Mouse (Mus musculus) intestine, postnatal 0 days (tissue): Measurements from ENCODE around the gene Lgr6. TPM values are rescaled to one million over a fixed set of nuclear protein-coding genes. Genes with fewer than 3 reads are reported as not detected.

Experiments
- ATAC-seq: fragments of 200-750 bp; cut with Nextera tagmentation; 2 replicates; pipeline ENCODE4 v1.8.0; 2017; ENCODE audit warnings: mild to moderate bottlenecking, moderate TSS enrichment, moderate library complexity
- H3K27ac ChIP-seq: fragments of 300-500 bp; sonication (generic); 2 replicates; pipeline ENCODE4 v1.5.1; 2014; ENCODE audit warnings: mild to moderate bottlenecking, low read depth, low read length, moderate library complexity
- H3K27me3 ChIP-seq: fragments of 300-500 bp; sonication (generic); replicated peaks from 2 replicates; pipeline ENCODE4 v1.6.1; 2014; ENCODE audit warnings: low read length, mixed read lengths; ENCODE audit not compliant: control insufficient read depth, insufficient read depth
- H3K36me3 ChIP-seq: fragments of 300-500 bp; sonication (generic); 2 replicates; pipeline ENCODE4 v1.6.1; 2014; ENCODE audit warnings: mild to moderate bottlenecking, moderate library complexity; ENCODE audit not compliant: control insufficient read depth, insufficient read depth
- H3K4me1 ChIP-seq: fragments of 300-500 bp; sonication (generic); replicated peaks from 2 replicates; pipeline ENCODE4 v1.6.1; 2014; ENCODE audit warnings: antibody characterized with exemption, low read length, mixed read lengths; ENCODE audit not compliant: control insufficient read depth, insufficient read depth
- H3K4me2 ChIP-seq: fragments of 300-500 bp; sonication (generic); replicated peaks from 2 replicates; pipeline ENCODE4 v1.6.1; 2014; ENCODE audit warnings: low read depth, mild to moderate bottlenecking, moderate library complexity
- H3K4me3 ChIP-seq: fragments of 300-500 bp; sonication (generic); 2 replicates; pipeline ENCODE4 v1.5.1; 2014; ENCODE audit warnings: low read depth, low read length
- H3K9ac ChIP-seq: fragments of 300-500 bp; sonication (generic); 2 replicates; pipeline ENCODE4 v1.6.1; 2014; ENCODE audit warnings: mild to moderate bottlenecking, low read depth, low read length
- H3K9me3 ChIP-seq: fragments of 300-500 bp; sonication (generic); 2 replicates; pipeline ENCODE4 v1.6.1; 2016; ENCODE audit warnings: mixed run types; ENCODE audit not compliant: control insufficient read depth
- CTCF ChIP-seq: sonication (generic); IDR thresholded peaks from 2 replicates; pipeline ENCODE4 v1.5.1; 2016; ENCODE audit warnings: low read depth, mild to moderate bottlenecking, control low read depth, antibody characterized with exemption, moderate library complexity
- WGBS: fragments of 180-500 bp; shearing (Covaris S2); extraction: QIAGEN DNeasy Blood & Tissue Kit; methylation state at CpG from one replicate; pipeline ENCODE4 v1.1.7; 2014; 5-methylcytosine and 5-hydroxymethylcytosine counted together
- polyA plus RNA-seq: library from polyadenylated mRNA; unstranded; fragments of >200 nt; fragmentation: Nextera tagmentation; extraction: Ambion mirVana; gene quantifications from 2 replicates; pipeline ENCODE4 v1.2.1, GENCODE M21; 2015

Gene Lgr6
- polyA plus RNA-seq, 1 experiment from 2014 or later, result 0.44 TPM

DNA sequence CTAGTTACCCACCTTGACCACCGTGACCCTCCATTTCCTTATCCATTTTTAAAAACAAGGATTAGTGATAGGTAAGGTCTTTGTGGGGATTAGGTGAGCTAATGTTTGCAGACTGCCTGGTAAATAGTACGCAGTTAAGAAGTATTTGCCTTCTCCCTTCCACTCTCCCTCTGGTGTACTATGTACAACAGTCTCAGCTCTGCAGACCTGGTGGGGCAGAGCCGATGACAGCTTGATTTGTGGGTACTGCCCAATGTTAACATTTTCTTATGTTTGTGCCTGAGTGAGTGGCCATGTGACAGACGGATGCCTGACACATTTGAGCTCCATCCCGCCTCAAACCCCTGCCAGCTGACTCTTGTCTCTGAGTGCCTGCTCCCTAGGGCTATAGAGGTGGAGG lies 28.6 kb downstream of the Lgr6 start:
- H3K4me1 ChIP-seq, result no peaks in the 10 kb centered on the region
- no peak overlapping the region for H3K27ac ChIP-seq
- H3K4me2 ChIP-seq, result no peak overlapping the region
- H3K27me3 ChIP-seq, result no peaks in the 10 kb centered on the region
- H3K4me3 ChIP-seq, result no peak overlapping the region
- no peak for TF ChIP-seq CTCF
- H3K36me3 ChIP-seq, result no peaks in the 10 kb centered on the region
- ATAC-seq, result no peak
- no peak overlapping the region for H3K9ac ChIP-seq
- H3K9me3 ChIP-seq, result no peaks in the 10 kb centered on the region
- WGBS, result 22% methylated on average over 5 of the region's 5 CpGs

- 0 out of 2 replicates have a peak, but pooled peaks cover 3% of the 10 kb centered on the region for H3K27me3 ChIP-seq
- 94% methylated on average over 1 of the region's 1 CpGs for WGBS
- no peak overlapping the region for H3K27ac ChIP-seq
- no peaks in the 10 kb centered on the region for H3K4me1 ChIP-seq
- no peak overlapping the region for H3K4me3 ChIP-seq
- TF ChIP-seq CTCF, result no peak
- H3K4me2 ChIP-seq, result no peak overlapping the region
- ATAC-seq, result no peak
- no peaks in the 10 kb centered on the region for H3K36me3 ChIP-seq
- no peak overlapping the region for H3K9ac ChIP-seq
- H3K9me3 ChIP-seq, result no peaks in the 10 kb centered on the region
Measured at GRCm38 (mm10) chr1:135075270-135075669, 29.8 kb downstream of the Lgr6 start.

- Histone ChIP-seq H3K9me3 (no peaks in the 10 kb centered on the region), H3K4me3 (no peak overlapping the region), H3K36me3 (no peaks in the 10 kb centered on the region), H3K27ac (no peak overlapping the region), H3K27me3 (0 out of 2 replicates have a peak, but pooled peaks cover 3% of the 10 kb centered on the region), H3K9ac (no peak overlapping the region), H3K4me1 (no peaks in the 10 kb centered on the region), H3K4me2 (no peak overlapping the region)
- no peak for ATAC-seq
- TF ChIP-seq CTCF, result no peak
- 43% methylated on average over 5 of the region's 5 CpGs for WGBS
Measured at GRCm38 (mm10) chr1:135072643-135073042, 32.4 kb downstream of the Lgr6 start.

- H3K9ac ChIP-seq, result no peak overlapping the region
- no peaks in the 10 kb centered on the region for H3K4me1 ChIP-seq
- 38% methylated on average over 8 of the region's 8 CpGs for WGBS
- no peaks in the 10 kb centered on the region for H3K9me3 ChIP-seq
- H3K27me3 ChIP-seq, result 0 out of 2 replicates have a peak, but pooled peaks cover 3% of the 10 kb centered on the region
- no peak for TF ChIP-seq CTCF
- H3K36me3 ChIP-seq, result no peaks in the 10 kb centered on the region
- no peak overlapping the region for H3K4me3 ChIP-seq
- no peak for ATAC-seq
- no peak overlapping the region for H3K27ac ChIP-seq
- no peak overlapping the region for H3K4me2 ChIP-seq
Measured at GRCm38 (mm10) chr1:135069841-135070240, 35.2 kb downstream of the Lgr6 start.

- 98% methylated on average over 2 of the region's 2 CpGs for WGBS
- no peak overlapping the region for H3K9ac ChIP-seq
- H3K9me3 ChIP-seq, result no peaks in the 10 kb centered on the region
- H3K27ac ChIP-seq, result no peak overlapping the region
- H3K4me2 ChIP-seq, result no peak overlapping the region
- TF ChIP-seq CTCF, result peak; percentile 25; the same call in 1 of the 2 replicates
- no peak overlapping the region for H3K4me3 ChIP-seq
- no peaks in the 10 kb centered on the region for H3K36me3 ChIP-seq
- H3K4me1 ChIP-seq, result no peaks in the 10 kb centered on the region
- no peaks in the 10 kb centered on the region for H3K27me3 ChIP-seq
- no peak for ATAC-seq
Measured at GRCm38 (mm10) chr1:135064525-135064924, 40.6 kb downstream of the Lgr6 start.

GRCm38 (mm10) chr1:135062936-135063335 lies 42.1 kb downstream of the Lgr6 start:
- WGBS, result 60% methylated on average over 5 of the region's 5 CpGs

GRCm38 (mm10) chr1:135061300-135061699 lies 43.8 kb downstream of the Lgr6 start:
- no peak for TF ChIP-seq CTCF
- Histone ChIP-seq H3K27me3 (no peaks in the 10 kb centered on the region), H3K27ac (no peak overlapping the region), H3K4me3 (no peak overlapping the region), H3K36me3 (no peaks in the 10 kb centered on the region), H3K9me3 (no peaks in the 10 kb centered on the region), H3K4me2 (no peak overlapping the region), H3K4me1 (no peaks in the 10 kb centered on the region), H3K9ac (no peak overlapping the region)
- WGBS, result 93% methylated on average over 6 of the region's 6 CpGs
- ATAC-seq, result no peak

More at GRCm38 (mm10) chr1:135062936-135063335, 42.1 kb downstream of the Lgr6 start:
- no peaks in the 10 kb centered on the region for H3K27me3 ChIP-seq
- no peaks in the 10 kb centered on the region for H3K9me3 ChIP-seq
- H3K27ac ChIP-seq, result no peak overlapping the region
- ATAC-seq, result no peak
- H3K4me2 ChIP-seq, result no peak overlapping the region
- H3K4me3 ChIP-seq, result no peak overlapping the region
- H3K9ac ChIP-seq, result no peak overlapping the region
- no peaks in the 10 kb centered on the region for H3K4me1 ChIP-seq
- peak; percentile 35; the same call in 1 of the 2 replicates for TF ChIP-seq CTCF
- no peaks in the 10 kb centered on the region for H3K36me3 ChIP-seq
